Mouse (Mus musculus) monocyte, adult 5-6 weeks (primary cell): ENCODE measurements around the gene Bax. TPM values are rescaled to one million over a fixed set of nuclear protein-coding genes. Genes with fewer than 3 reads are reported as not detected.
A peak's percentile ranks its signal among the peaks of the same experiment; 100 is the strongest.
"Not testable (repeated sequence)": the region's sequence is repeated elsewhere in the genome, so short reads cannot be mapped to it uniquely, and the experiment has no call there.

Experiments used
- ATAC-seq: fragments of 153-309, 156-312 bp; replicated peaks from 2 replicates; pipeline ENCODE4 v1.8.0; 2017; ENCODE audit warnings: mild to moderate bottlenecking; ENCODE audit not compliant: low TSS enrichment, insufficient number of reproducible peaks, severe bottlenecking, poor library complexity, low FRiP score
- total RNA-seq: library from RNA; stranded (forward); fragments of 200-1000, 200-491, 200-594 nt; gene quantifications from 3 replicates; pipeline ENCODE4 v1.2.3, GENCODE M21; 2017

Gene Bax
- total RNA-seq, 1 experiment from 2014 or later = 36.4 TPM

DNA sequence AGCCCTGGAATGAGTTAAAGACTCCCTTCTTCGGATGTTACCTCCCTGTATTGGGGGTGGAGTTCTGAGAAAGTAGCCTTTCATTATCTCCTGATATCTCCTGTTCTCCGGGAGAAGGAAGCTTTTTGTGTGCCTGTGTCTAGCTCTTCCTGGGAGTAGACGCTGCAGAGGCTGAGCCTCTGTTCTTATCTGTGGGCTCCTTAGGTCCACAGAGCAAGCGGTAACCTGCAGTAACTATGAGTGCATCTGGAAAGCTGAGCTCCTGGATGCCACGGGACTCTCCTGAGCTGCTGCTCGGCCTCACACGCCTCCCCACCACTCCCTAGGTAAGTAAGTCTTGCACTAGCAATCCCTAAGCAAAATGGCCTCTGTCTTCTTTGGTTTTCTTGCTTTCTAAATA, 19.5 kb upstream of the Bax start:
- no peak for ATAC-seq

DNA sequence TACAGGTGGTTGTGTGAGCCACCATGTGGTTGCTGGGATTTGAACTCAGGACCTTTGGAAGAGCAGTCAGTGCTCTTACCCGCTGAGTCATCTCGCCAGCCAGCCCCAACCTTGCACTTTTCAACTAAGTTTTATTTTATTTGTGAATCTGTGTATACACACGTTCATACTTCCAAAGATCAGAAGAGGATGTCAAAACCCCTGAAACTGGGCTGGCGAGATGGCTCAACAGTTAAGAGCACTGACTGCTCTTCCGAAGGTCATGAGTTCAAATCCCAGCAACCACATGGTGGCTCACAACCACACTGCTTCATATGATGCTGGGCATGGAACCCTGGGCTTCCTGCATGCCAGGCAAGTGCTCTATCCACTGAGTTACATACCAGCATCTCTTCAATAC, 18.3 kb upstream of the Bax start:
- not testable (repeated sequence) for ATAC-seq

GRCm38 (mm10) chr7:45482166-45482565, 15.5 kb upstream of the Bax start:
- no peak for ATAC-seq

- ATAC-seq = peak; percentile 87
Measured at GRCm38 (mm10) chr7:45481374-45481927, 14.8 kb upstream of the Bax start, which contains the start of gene Tulp2. Tulp2 (plus strand) TSS chr7:45481877.

- ATAC-seq = not testable (repeated sequence)
Measured at GRCm38 (mm10) chr7:45480310-45480709, 13.6 kb upstream of the Bax start.

- no peak; the same call in 1 of the 2 replicates for ATAC-seq
Measured at GRCm38 (mm10) chr7:45478774-45479173, 12.1 kb upstream of the Bax start.

DNA sequence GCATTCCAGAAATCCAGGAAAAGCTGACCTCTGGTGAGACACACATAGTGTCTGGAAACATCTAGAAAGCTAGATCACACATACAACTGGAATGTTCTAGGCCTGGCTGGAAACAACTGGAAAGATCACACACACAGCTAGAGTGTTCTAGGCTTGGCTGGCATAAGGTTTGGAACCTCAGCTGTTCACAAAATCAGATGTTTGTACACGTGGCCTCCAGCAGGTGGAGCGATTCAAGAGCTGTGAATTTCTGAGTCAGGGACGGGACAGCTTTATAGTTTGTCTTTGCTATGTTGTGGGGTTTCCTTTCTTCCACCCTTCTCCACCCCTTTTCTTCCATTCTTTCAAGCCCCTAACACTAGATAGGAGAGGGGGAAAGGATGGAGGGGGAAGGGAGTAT, 10.3 kb upstream of the Bax start:
- ATAC-seq = peak; percentile 63

- no peak for ATAC-seq
Measured at GRCm38 (mm10) chr7:45476453-45476852, 9.8 kb upstream of the Bax start.

DNA sequence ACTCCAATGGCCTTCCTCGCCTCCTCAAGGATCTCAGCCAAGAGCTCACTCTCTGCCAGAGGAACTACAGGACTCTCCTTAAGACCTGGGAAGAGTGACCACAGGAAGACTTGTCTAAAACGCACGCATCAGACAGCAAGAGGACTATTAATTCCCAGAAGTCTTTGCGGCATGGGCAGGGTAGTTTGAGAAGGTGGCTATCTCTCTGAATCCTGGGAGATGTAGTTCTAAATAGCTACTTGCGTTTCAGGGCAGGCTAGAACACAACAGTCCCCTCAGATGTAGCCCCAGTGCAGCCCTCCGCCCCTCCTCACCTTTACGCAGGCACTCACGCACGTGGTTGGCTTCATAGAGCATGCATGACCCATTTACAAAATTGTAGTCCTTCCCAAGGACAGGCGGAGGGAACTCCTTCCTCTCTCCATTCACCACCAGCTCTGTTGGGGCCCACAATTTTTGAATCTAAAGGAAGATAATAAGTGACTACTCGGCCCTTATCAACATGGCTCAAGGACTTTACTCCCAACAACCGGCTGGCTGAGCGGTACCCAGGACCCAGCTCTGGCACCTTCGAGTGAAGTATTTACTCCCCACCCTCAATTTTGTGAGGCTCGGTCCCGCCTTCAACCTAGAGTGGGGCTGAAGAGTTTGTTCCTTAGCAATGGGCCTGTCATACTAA, 8.7 kb upstream of the Bax start:
- no peak for ATAC-seq

GRCm38 (mm10) chr7:45470869-45471268, 4.2 kb upstream of the Bax start:
- ATAC-seq = 0 out of 2 replicates have a peak, but pooled peaks have one; percentile 45

DNA sequence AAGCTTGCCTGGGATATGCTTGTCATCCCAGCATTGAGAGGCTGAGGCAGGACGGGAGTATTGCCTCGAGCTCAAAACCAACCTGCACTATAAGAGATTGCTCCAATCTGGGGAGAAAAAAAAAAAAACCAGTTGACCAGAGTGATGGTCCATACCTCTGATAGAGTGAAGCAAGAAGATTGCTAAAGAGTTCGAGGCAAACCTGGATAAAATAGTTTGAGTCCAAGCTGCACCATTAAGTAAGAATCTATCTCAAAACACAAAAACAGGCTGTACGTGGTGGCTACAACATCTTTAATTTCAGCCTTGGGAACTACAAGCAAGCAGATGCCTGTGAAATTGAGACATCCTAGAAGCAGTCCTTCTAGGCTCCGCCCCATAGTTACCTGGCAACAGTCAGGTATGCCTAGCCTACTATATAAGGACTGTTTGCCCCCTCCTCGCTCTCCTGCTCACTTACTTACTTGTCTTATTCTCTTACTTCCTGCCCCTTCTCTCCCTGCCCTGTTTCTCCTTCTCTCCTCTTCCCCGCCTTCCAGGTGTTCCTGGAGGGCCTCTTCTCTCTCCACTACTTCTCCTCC, 482 bp upstream of the Bax start:
- ATAC-seq = no peak

DNA sequence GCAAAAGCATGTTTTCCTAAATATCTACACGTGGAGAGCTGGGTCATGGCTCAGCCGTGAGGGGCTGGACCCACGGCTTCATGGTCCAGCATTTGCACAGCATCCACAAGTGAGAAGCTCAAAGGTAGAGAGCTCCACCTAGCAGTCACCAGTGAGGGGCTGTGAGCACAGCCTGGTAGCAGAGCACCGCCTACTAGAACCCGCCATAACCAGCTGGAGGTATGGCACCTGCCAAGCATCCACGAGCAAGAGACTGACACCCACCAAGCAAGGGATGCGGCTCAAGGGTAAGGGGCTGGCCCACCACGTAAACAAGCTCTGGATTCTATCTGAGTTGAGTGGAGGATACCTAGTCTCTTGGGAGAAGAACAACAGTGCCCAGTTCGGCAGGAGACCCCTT, 1.1 kb downstream of the Bax start:
- ATAC-seq = no peak

- no peak for ATAC-seq
Measured at GRCm38 (mm10) chr7:45465112-45465511, 1.6 kb downstream of the Bax start.

DNA sequence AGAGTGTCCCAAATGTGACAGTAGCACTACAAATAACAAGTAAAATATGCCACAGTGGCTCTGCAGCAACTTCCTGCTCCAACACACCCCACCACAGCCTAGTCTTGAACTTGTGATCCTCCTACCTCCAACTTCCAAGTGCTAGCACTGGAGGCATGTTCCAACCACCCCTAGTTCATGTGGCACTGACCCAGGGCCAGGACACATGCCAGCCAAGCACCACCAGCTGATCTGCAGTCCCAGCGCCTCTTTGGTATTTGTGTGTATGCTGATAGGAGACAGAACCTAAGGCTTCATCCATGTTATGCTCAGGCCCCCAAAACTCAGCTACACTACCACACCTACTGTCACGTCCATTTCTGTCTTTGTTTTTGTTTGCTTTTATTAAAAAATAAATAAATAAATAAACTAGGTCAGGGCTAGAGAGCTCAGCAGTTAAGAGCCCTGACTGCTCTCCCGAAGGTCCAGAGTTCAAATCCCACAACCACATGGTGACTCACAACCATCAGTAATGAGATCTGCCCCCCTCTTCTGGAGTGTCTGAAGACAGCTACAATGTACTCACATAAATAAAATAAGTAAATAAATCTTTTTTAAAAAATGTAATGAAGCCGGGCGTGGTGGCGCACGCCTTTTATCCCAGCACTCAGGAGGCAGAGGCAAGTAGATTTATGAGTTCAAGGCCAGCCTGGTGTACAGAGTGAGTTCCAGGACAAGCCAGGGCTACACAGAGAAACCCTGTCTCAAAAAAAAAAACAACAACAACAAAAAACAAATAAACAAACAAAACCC, 2.5 kb downstream of the Bax start:
- no peak for ATAC-seq

DNA sequence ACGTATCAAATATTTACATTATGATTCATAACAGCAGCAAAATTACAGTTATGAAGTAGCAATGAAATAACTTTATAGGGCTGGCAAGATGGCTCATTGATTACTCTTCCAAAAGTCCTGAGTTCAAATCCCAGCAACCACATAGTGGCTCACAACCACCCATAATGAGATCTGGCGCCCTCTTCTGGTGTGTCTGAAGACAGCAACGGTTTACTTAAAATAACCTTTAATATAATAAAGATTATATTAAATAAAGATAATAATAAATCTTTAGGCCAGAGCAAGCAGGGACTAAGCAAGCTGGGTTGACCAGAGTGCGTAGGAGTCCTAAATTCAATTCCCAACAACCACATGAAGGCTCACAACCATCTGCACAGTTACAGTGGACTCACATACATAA, 3.8 kb downstream of the Bax start:
- ATAC-seq = not testable (repeated sequence)

DNA sequence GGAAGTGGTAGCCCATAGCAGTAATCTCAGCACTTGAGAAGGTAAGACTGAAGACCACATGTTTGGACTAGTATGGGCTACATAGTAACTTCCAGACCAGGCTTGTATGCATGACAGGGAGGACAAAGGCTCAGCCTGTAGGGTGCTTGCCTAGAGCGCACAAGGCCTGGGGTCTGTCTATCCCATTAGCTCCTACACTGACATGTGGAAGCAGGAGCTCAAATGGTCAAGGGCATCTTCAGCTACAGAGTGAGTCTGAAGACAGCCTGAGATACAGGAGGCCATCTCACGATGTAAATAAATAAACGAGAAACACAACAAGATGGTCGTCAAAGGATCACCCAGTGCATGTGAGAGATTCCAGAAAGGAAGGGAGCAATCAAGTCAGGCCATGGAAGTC, 4.4 kb downstream of the Bax start:
- ATAC-seq = no peak

DNA sequence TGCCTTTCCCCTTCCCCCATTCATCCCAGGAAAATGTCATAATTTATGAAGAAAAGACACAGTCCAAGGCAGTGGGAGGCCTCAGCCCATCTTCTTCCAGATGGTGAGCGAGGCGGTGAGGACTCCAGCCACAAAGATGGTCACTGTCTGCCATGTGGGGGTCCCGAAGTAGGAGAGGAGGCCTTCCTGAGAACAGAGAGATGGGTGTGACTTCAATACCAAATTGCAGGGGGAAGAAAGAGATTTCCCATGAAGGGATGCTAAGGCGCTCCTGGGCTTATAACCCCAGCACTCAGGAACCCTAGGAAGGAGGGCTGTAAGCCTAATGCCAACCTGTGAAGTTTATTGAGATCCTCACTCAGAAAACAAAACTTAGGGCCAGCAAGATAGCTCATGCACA, 4.9 kb downstream of the Bax start:
- ATAC-seq = no peak

DNA sequence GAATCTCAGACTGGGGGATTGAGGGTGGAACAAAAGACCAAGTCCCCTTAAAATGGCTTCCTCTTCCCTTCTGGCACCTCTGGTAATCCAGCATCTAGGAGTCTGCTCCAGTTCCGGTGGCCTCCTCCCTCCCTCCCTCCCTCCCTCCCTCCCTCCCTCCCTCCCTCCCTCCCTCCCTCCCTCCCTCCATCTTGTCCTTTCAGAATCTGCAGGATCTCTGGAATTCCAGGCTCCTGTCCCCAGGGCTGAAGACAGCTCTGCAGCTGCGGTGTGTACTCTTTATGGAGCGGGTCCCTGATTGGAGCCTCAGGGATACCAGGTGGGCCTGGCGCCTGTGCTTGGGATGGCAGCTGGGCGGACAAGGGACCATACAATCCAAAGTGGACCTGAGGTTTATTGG, 5.4 kb downstream of the Bax start:
- ATAC-seq = no peak

DNA sequence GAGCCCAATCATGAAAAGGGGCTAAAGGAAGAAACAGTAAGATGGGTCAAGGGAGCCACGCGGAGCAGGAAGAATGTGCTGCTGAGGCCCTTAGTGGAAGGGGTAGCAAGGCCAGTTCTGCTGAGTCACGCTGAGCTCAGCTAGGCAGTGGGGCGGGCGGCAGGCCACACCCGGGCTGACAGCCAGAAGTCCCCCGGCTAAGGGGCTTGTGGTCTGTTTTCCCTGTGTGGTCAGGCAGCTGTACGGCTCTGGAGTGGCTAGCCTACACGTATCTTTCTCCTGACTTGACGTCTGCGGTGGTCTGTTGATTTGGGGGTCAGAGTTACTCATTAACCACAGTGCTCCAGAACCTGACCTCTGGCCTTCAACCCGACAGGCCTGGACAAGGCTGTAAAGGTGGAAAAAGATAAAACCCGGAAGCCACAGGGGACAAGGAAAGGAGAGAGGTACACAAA, 5.8 kb downstream of the Bax start:
- peak; percentile 20; the same call in 1 of the 2 replicates for ATAC-seq
